Mouse (Mus musculus) G1E (cell line): ENCODE results near the gene Masp2. TPM values are rescaled to one million over a fixed set of nuclear protein-coding genes. Genes with fewer than 3 reads are reported as not detected.

Experiments
- ATAC-seq: 2 replicates; pipeline ENCODE4 v1.8.0; 2016; ENCODE audit warnings: mild to moderate bottlenecking; ENCODE audit not compliant: insufficient number of reproducible peaks, poor library complexity, low FRiP score, severe bottlenecking; ENCODE audit errors: extremely low read depth
- DNase-seq: peaks from one replicate; pipeline ENCODE4 v3.0.0; 2012; ENCODE audit warnings: low spot score
- H3K27me3 ChIP-seq: 2 replicates; pipeline ENCODE4 v1.6.1; 2012; ENCODE audit warnings: mild to moderate bottlenecking, low read length, inconsistent platforms; ENCODE audit not compliant: insufficient read depth
- H3K36me3 ChIP-seq: replicated peaks from 2 replicates; pipeline ENCODE3; 2012; ENCODE audit warnings: mild to moderate bottlenecking, inconsistent platforms
- H3K4me1 ChIP-seq: 2 replicates; pipeline ENCODE4 v1.6.1; 2012; ENCODE audit warnings: low read depth, low read length, inconsistent platforms, mixed read lengths; ENCODE audit not compliant: insufficient read depth
- H3K4me3 ChIP-seq: 2 replicates; pipeline ENCODE4 v1.5.1; 2012; ENCODE audit warnings: low read depth, mild to moderate bottlenecking, inconsistent platforms, low read length, moderate library complexity, mixed read lengths
- H3K9me3 ChIP-seq: replicated peaks from 2 replicates; pipeline ENCODE4 v1.6.1; 2012; ENCODE audit warnings: inconsistent platforms
- CTCF ChIP-seq: IDR thresholded peaks from 2 replicates; pipeline ENCODE4 v1.5.1; 2012; ENCODE audit warnings: low read depth, low read length, inconsistent platforms, mixed read lengths
- GATA1 ChIP-seq: IDR thresholded peaks from 2 replicates; pipeline ENCODE4 v1.6.1; 2012; ENCODE audit warnings: borderline replicate concordance, low read length, inconsistent platforms, mixed read lengths
- GATA2 ChIP-seq: IDR thresholded peaks from 2 replicates; pipeline ENCODE4 v1.6.1; 2012; ENCODE audit warnings: low read depth, low read length, inconsistent platforms, borderline replicate concordance
- POLR2AphosphoS5 ChIP-seq: IDR thresholded peaks from 2 replicates; pipeline ENCODE4 v1.6.1; 2012; ENCODE audit warnings: low read depth, low read length, inconsistent platforms; ENCODE audit not compliant: insufficient replicate concordance
- TAL1 ChIP-seq: conservative IDR thresholded peaks from 2 replicates; pipeline ENCODE4 v1.6.1; 2012; ENCODE audit warnings: low read depth, low read length, inconsistent platforms, mixed read lengths
- polyA plus RNA-seq: library from polyadenylated mRNA; stranded (reverse); fragments of >175 nt; gene quantifications from 2 replicates; pipeline ENCODE4 v1.2.3, GENCODE M21; 2012
- total RNA-seq, 2 experiments: library from RNA; stranded (forward) in 1 of 2; stranded (reverse) in 1 of 2; fragments of 200-1000 nt in 1 of 2; fragments of >200 nt in 1 of 2; fragmentation: Nextera tagmentation in 1 of 2; gene quantifications; 2 replicates each; pipeline ENCODE4 v1.2.3; 2014 to 2017

Gene Masp2
- total RNA-seq (2014; fragmentation: Nextera tagmentation) (16.5 and 18.1 TPM in 2 replicates), total RNA-seq (2017) (2.3 and 2.9 TPM in 2 replicates), polyA plus RNA-seq (0.57 and 0.69 TPM in 2 replicates)

DNA sequence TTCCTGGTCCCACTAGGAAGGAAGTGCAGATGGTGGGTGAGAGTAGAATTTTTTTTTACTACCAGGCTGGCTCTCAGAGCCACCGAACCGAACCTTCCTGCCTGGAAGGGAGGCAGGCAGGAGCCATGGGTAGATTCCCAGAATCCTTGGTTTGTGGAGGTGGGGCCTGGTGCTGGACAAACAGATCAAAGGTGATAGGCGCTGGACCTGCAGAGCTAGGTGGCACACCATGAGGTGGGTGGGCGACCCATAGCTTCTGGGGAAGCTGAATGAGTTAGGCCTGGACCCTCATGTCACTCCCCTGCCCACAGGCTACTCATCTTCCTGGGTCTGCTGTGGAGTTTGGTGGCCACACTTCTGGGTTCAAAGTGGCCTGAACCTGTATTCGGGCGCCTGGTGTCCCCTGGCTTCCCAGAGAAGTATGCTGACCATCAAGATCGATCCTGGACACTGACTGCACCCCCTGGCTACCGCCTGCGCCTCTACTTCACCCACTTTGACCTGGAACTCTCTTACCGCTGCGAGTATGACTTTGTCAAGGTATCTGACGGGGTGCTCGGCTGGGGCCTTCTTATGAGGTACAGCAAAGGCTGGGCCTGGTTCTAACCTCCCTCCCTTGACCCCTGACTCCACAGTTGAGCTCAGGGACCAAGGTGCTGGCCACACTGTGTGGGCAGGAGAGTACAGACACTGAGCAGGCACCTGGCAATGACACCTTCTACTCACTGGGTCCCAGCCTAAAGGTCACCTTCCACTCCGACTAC lies at the start of gene Masp2:
Gene Masp2, plus strand, starts transcription at position 198 of the 764 bp plus-strand sequence.
- no peak for TF ChIP-seq GATA1
- TF ChIP-seq GATA2: no peak
- no peak for TF ChIP-seq CTCF
- TF ChIP-seq TAL1: no peak
- TF ChIP-seq POLR2AphosphoS5: no peak
- Histone ChIP-seq H3K27me3 (no peaks in the 10 kb centered on the region), H3K4me3 (no peak within 1 kb of the TSS), H3K9me3 (peaks cover 2% of the 10 kb centered on the region; the same call in 1 of the 2 replicates), H3K36me3 (peaks cover 88% of the 10 kb centered on the region), H3K4me1 (peaks cover 20% of the 10 kb centered on the region)
- DNase-seq (no peak), ATAC-seq (no peak)

DNA sequence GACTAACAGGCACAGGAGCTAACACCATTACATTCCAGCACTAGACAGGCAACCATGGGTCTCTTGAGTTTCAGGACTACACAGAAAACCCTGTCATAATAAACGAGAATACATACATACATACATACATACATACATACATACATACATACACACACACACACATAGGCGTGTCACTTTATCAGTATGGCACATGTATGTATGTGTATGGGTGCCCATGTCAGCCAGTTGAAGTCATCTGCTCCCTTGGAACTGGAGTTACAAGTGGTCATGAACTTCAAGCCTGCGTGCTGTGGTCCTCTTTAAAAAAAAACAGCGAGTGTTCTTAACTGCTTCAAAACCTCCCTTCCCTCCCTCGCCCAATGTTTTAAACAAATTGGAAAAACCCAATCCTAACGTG lies 44.6 kb upstream of the Masp2 start:
- Histone ChIP-seq H3K9me3 (no peaks in the 10 kb centered on the region), H3K4me1 (peaks cover 11% of the 10 kb centered on the region), H3K27me3 (no peaks in the 10 kb centered on the region), H3K36me3 (peaks cover 71% of the 10 kb centered on the region), H3K4me3 (peak overlapping the region; percentile 80)
- ATAC-seq: no peak
- TF ChIP-seq POLR2AphosphoS5: no peak
- no peak for TF ChIP-seq GATA2
- no peak for TF ChIP-seq CTCF
- TF ChIP-seq GATA1: no peak
- TF ChIP-seq TAL1: no peak
- no peak for DNase-seq

DNA sequence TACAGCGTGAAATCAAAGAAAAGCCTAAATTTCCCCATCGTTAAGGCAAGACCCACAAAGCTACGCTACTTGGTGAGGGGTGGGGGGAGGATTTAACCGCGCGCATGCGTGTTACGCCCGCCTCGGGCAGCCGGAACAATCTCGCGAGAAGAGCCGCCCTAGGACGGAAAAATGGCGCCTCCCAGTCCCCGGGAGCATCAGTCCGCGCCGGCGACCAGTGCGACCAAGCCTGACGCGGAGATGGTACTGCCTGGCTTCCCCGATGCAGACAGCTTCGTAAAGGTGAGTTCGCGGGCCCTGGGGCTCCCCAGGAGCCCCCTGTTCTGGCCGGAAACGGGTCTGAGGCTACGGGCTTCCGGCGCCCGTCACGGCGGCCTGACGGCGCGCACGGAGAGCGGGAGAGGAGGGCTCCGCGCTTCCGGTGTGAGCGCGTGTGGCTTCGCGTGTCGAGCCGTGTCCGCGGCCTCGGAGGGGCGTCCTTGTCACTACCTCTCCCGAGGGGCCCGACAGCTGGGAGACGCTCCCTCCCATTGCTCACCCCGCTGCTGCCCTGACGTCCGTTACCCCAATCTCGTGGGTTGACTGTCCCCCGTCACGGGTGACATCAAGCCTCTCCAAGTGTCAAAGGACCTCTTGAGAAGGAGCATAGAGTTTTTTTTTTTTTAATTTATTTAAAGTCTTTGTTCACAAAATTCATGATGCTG lies 43.9 kb upstream of the Masp2 start, which contains the start of gene Exosc10:
Gene Exosc10, plus strand, starts transcription at position 133 of the 704 bp plus-strand sequence.
- peak; percentile 85 for DNase-seq
- H3K36me3 ChIP-seq: peaks cover 71% of the 10 kb centered on the region

DNA sequence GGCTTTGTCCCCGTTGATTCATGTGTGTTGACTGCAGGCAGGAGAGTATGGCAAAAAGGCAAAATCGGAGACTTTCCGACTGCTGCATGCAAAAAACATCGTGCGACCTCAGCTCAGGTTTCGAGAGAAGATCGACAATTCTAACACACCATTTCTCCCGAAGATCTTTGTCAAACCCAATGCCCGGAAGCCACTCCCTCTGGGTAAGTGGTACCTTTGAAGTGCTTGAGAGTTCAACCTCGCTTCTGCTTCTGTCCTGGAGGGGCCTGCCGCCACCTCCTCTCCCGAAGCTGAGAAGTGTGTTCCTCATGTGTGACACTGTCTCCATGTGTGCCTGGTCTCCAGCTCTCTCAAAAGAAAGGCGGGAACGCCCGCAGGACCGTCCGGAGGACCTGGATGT lies 39.7 kb upstream of the Masp2 start:
- ATAC-seq (no peak), DNase-seq (no peak)
- Histone ChIP-seq H3K9me3 (no peaks in the 10 kb centered on the region), H3K27me3 (no peaks in the 10 kb centered on the region), H3K36me3 (peaks cover 77% of the 10 kb centered on the region), H3K4me3 (no peak overlapping the region), H3K4me1 (peaks cover 12% of the 10 kb centered on the region)
- TF ChIP-seq GATA1 (no peak), TAL1 (no peak), POLR2AphosphoS5 (no peak), CTCF (no peak), GATA2 (no peak)

More for the DNA sequence above, 43.9 kb upstream of the Masp2 start, which contains the start of gene Exosc10:
- peak; percentile 45 for ATAC-seq
- TF ChIP-seq GATA1 (no peak), GATA2 (no peak), POLR2AphosphoS5 (no peak), CTCF (no peak), TAL1 (no peak)
- Histone ChIP-seq H3K27me3 (no peaks in the 10 kb centered on the region), H3K4me3 (peak within 1 kb of the TSS; percentile 80), H3K4me1 (peaks cover 13% of the 10 kb centered on the region), H3K9me3 (no peaks in the 10 kb centered on the region)

DNA sequence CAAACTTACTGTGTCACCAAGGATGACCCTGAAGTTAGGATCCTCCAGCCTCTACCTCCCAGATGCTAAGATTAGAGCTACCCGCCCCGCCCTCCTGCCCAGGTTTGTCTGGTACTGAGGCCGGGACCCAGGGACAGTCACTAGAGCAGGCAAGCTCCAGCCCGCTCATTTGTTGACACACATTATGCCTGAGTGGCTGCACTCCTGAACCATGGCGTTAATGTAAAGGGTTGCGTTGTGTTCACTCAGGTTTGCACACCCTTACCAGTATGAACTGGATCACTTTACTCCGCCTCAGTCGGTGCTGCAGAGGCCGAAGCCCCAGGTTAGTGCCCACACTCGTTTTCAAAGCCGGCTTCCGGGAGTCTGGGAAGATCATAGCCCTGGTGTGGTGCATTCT lies 38.8 kb upstream of the Masp2 start:
- H3K4me1 ChIP-seq: peaks cover 6% of the 10 kb centered on the region
- H3K36me3 ChIP-seq: peaks cover 86% of the 10 kb centered on the region
- ATAC-seq (no peak), DNase-seq (no peak)
- TF ChIP-seq CTCF: no peak
- no peak for TF ChIP-seq GATA1
- TF ChIP-seq TAL1: no peak
- no peak overlapping the region for H3K4me3 ChIP-seq
- no peaks in the 10 kb centered on the region; the same call in 1 of the 2 replicates for H3K27me3 ChIP-seq
- no peaks in the 10 kb centered on the region for H3K9me3 ChIP-seq

DNA sequence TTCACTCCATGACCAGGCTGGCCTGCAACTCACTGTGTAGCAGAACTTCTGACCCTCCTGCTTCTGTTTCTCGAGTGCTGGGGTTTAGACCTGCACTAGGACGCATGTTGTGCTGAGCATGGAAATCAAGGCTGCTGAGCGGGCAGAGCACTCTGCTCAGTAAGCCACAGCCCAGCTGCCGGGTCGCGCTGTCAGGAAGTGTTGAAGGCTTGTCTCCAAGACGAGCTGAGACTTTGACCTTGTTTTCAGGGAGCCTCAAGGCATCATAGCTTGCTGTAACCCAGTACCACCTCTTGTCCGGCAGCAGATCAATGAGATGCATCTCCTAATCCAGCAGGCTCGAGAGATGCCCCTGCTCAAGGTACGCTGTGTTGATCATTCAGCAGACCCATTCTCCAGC lies 32.2 kb upstream of the Masp2 start:
- no peak for TF ChIP-seq TAL1
- no peak for TF ChIP-seq CTCF
- TF ChIP-seq GATA1: no peak
- no peak for TF ChIP-seq GATA2
- no peak for TF ChIP-seq POLR2AphosphoS5
- no peak for ATAC-seq

More for the DNA sequence above, 32.2 kb upstream of the Masp2 start:
- no peaks in the 10 kb centered on the region for H3K9me3 ChIP-seq
- 0 out of 2 replicates have a peak, but pooled peaks cover 2% of the 10 kb centered on the region for H3K4me1 ChIP-seq
- no peak for DNase-seq
- H3K4me3 ChIP-seq: no peak overlapping the region
- peaks cover 98% of the 10 kb centered on the region for H3K36me3 ChIP-seq
- no peaks in the 10 kb centered on the region; the same call in 1 of the 2 replicates for H3K27me3 ChIP-seq
